Mouse (Mus musculus) forebrain, embryonic 16.5 days (tissue): ENCODE data around the gene Pdgfra. TPM values are rescaled to one million over a fixed set of nuclear protein-coding genes. Genes with fewer than 3 reads are reported as not detected.

Experiments
- ATAC-seq: fragments of 200-750 bp; cut with Nextera tagmentation; 2 replicates; pipeline ENCODE4 v1.8.0; 2017; ENCODE audit warnings: mild to moderate bottlenecking, moderate library complexity
- H3K27ac ChIP-seq: fragments of 300-500 bp; sonication (generic); 2 replicates; pipeline ENCODE4 v1.5.1; 2014; ENCODE audit warnings: low read length, control low read depth
- H3K27me3 ChIP-seq: fragments of 300-500 bp; sonication (generic); replicated peaks from 2 replicates; pipeline ENCODE4 v1.6.1; 2014; ENCODE audit warnings: low read length; ENCODE audit not compliant: control insufficient read depth, insufficient read depth
- H3K36me3 ChIP-seq: fragments of 300-500 bp; sonication (generic); 2 replicates; pipeline ENCODE4 v1.6.1; 2014; ENCODE audit not compliant: control insufficient read depth, insufficient read depth
- H3K4me1 ChIP-seq: fragments of 300-500 bp; sonication (generic); replicated peaks from 2 replicates; pipeline ENCODE4 v1.6.1; 2014; ENCODE audit warnings: low read length; ENCODE audit not compliant: control insufficient read depth, insufficient read depth
- H3K4me2 ChIP-seq: fragments of 300-500 bp; sonication (generic); 2 replicates; pipeline ENCODE4 v1.6.1; 2014; ENCODE audit warnings: mild to moderate bottlenecking, low read length, control low read depth
- H3K4me3 ChIP-seq: fragments of 300-500 bp; sonication (generic); replicated peaks from 2 replicates; pipeline ENCODE4 v1.5.1; 2014; ENCODE audit warnings: mild to moderate bottlenecking, low read length, control low read depth
- H3K9ac ChIP-seq: fragments of 300-500 bp; sonication (generic); replicated peaks from 2 replicates; pipeline ENCODE4 v1.6.1; 2014; ENCODE audit warnings: low read depth, low read length, control low read depth
- H3K9me3 ChIP-seq: fragments of 300-500 bp; sonication (generic); 2 replicates; pipeline ENCODE4 v1.6.1; 2016; ENCODE audit warnings: low read length; ENCODE audit not compliant: control insufficient read depth
- WGBS: fragments of 180-500 bp; shearing (Covaris S2); extraction: QIAGEN DNeasy Blood & Tissue Kit; methylation state at CpG from one replicate; pipeline ENCODE4 v1.1.7; 2014; 5-methylcytosine and 5-hydroxymethylcytosine counted together
- polyA plus RNA-seq: library from polyadenylated mRNA; unstranded; fragments of >200 nt; fragmentation: Nextera tagmentation; extraction: Ambion mirVana; gene quantifications from 2 replicates; pipeline ENCODE4 v1.2.1, GENCODE M21; 2015

Pdgfra gene
- polyA plus RNA-seq, 1 experiment from 2014 or later, result 11.3 TPM

DNA sequence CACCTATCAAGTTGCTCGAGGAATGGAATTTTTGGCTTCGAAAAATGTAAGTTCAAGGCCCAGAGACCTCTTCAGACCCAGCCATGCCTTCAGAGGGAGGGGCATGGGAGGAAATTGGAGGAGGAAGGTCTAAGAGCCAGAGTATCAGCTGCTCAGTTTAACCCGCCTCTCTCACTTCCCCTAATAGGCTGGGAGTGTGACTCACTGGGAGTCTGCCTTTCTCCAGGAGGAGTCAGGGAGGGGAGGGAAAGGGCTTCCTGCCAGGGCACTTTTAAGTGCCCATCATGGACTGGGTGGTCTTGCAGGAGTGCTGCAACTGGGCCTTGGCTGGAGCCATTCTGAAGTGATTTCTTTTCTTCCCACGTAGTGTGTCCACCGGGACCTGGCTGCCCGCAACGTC is 33.5 kb downstream of the Pdgfra start:
- H3K36me3 ChIP-seq, result no peaks in the 10 kb centered on the region
- 81% methylated on average over 7 of the region's 7 CpGs for WGBS
- no peak overlapping the region for H3K4me2 ChIP-seq
- no peaks in the 10 kb centered on the region for H3K27me3 ChIP-seq
- no peak overlapping the region for H3K9ac ChIP-seq
- 0 out of 2 replicates have a peak, but pooled peaks cover 3% of the 10 kb centered on the region for H3K4me1 ChIP-seq
- no peaks in the 10 kb centered on the region for H3K9me3 ChIP-seq
- ATAC-seq, result no peak; the same call in 1 of the 2 replicates
- H3K4me3 ChIP-seq, result no peak overlapping the region
- H3K27ac ChIP-seq, result no peak overlapping the region

- H3K4me1 ChIP-seq, result no peaks in the 10 kb centered on the region
- no peaks in the 10 kb centered on the region for H3K36me3 ChIP-seq
- H3K4me3 ChIP-seq, result no peak overlapping the region
- H3K4me2 ChIP-seq, result no peak overlapping the region
- no peak overlapping the region for H3K27ac ChIP-seq
- WGBS, result 87% methylated on average over 15 of the region's 15 CpGs
- ATAC-seq, result no peak
- H3K27me3 ChIP-seq, result no peaks in the 10 kb centered on the region; the same call in 1 of the 2 replicates
- H3K9ac ChIP-seq, result no peak overlapping the region
- no peaks in the 10 kb centered on the region for H3K9me3 ChIP-seq
Observed at GRCm38 (mm10) chr5:75189319-75189987, 37.4 kb downstream of the Pdgfra start.

GRCm38 (mm10) chr5:75193107-75193506 is 41.0 kb downstream of the Pdgfra start:
- H3K4me1 ChIP-seq, result no peaks in the 10 kb centered on the region
- no peaks in the 10 kb centered on the region; the same call in 1 of the 2 replicates for H3K27me3 ChIP-seq
- no peak overlapping the region for H3K4me2 ChIP-seq
- ATAC-seq, result no peak
- H3K4me3 ChIP-seq, result no peak overlapping the region
- no peaks in the 10 kb centered on the region for H3K36me3 ChIP-seq
- no peaks in the 10 kb centered on the region for H3K9me3 ChIP-seq
- 95% methylated on average over 5 of the region's 5 CpGs for WGBS
- H3K27ac ChIP-seq, result no peak overlapping the region
- H3K9ac ChIP-seq, result no peak overlapping the region

DNA sequence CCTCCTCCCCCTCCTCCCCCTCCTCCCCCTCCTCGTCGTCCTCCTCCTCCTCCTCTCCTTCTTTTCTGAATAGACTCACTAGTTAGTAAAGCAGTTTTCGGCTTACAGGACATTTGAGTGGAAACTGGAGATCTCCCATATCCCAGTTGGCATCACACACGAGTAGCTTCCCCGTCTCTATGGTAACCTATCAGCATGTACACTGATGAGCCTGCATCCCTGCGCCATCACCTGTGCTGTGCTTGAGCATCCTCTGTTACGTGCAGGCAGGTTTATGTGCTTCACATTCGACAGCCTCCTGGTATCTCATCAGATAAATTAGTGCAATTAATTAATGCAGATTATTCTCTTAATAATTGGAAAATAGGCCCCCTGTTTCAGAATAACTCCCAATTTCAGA is 46.3 kb downstream of the Pdgfra start:
- 0 out of 2 replicates have a peak, but pooled peaks have one; percentile 56 for ATAC-seq
- no peak overlapping the region for H3K9ac ChIP-seq

GRCm38 (mm10) chr5:75199698-75200365 is 47.7 kb downstream of the Pdgfra start:
- Histone ChIP-seq H3K9ac (no peak overlapping the region), H3K27me3 (no peaks in the 10 kb centered on the region), H3K4me2 (no peak overlapping the region), H3K36me3 (no peaks in the 10 kb centered on the region), H3K9me3 (no peaks in the 10 kb centered on the region), H3K27ac (peak overlapping the region; percentile 33), H3K4me3 (no peak overlapping the region), H3K4me1 (peaks cover 9% of the 10 kb centered on the region)
- WGBS, result 35% methylated on average over 9 of the region's 9 CpGs
- ATAC-seq, result peak; percentile 61

More for the DNA sequence above, 46.3 kb downstream of the Pdgfra start:
- Histone ChIP-seq H3K4me3 (no peak overlapping the region), H3K27me3 (no peaks in the 10 kb centered on the region), H3K27ac (no peak overlapping the region), H3K9me3 (no peaks in the 10 kb centered on the region), H3K36me3 (no peaks in the 10 kb centered on the region), H3K4me1 (peaks cover 9% of the 10 kb centered on the region), H3K4me2 (no peak overlapping the region)
- WGBS, result 54% methylated on average over 8 of the region's 8 CpGs

DNA sequence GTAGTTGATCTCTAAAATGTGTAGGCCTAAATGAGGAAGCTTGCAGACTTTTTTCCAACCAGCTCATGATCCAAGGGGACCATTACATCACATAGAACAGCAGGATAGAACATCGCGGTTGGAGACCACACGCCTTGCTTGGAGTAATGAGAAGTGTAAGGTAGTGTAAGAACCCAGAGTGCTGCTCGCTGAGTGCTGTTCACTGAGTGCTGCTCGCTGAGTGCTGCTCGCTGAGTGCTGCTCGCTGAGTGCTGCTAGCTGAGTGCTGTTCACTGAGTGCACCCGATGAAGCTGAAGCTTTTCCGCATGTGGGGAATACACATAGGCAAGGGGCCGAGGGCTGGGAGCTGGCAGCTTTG is 48.3 kb downstream of the Pdgfra start:
- H3K4me2 ChIP-seq, result no peak overlapping the region
- H3K36me3 ChIP-seq, result no peaks in the 10 kb centered on the region
- ATAC-seq, result 0 out of 2 replicates have a peak, but pooled peaks have one; percentile 18
- no peak overlapping the region for H3K4me3 ChIP-seq
- H3K9ac ChIP-seq, result no peak overlapping the region
- H3K4me1 ChIP-seq, result peaks cover 9% of the 10 kb centered on the region
- WGBS, result 95% methylated on average over 10 of the region's 10 CpGs
- no peaks in the 10 kb centered on the region for H3K27me3 ChIP-seq
- H3K27ac ChIP-seq, result no peak overlapping the region
- H3K9me3 ChIP-seq, result no peaks in the 10 kb centered on the region

GRCm38 (mm10) chr5:75207905-75208304 is 55.8 kb downstream of the Pdgfra start:
- WGBS, result 86% methylated on average over 3 of the region's 3 CpGs
- Histone ChIP-seq H3K4me2 (no peak overlapping the region), H3K27me3 (no peaks in the 10 kb centered on the region), H3K4me3 (no peak overlapping the region), H3K27ac (no peak overlapping the region), H3K9ac (no peak overlapping the region), H3K36me3 (no peaks in the 10 kb centered on the region), H3K9me3 (no peaks in the 10 kb centered on the region), H3K4me1 (no peaks in the 10 kb centered on the region)
- no peak for ATAC-seq

DNA sequence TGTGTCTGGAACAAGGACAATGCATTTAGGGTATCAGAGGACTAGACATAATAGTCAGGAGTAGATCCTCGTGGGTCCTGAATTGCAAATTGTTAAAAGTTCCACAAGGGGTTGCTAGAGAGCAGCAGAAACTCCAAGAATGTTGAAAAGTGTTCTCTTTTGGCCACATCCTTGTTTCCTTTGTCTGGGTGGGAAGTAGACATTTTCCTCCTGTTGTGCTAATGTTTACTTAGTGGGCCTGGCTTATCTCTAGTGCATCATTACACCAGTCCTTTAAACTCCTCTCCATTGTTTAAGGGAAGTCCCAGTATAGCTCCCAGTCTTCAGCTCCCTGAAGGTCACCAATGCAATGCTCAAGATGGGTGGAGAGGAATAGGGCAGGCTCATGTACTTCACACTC is 57.9 kb downstream of the Pdgfra start:
- Histone ChIP-seq H3K27ac (no peak overlapping the region), H3K9ac (no peak overlapping the region), H3K27me3 (no peaks in the 10 kb centered on the region), H3K4me1 (no peaks in the 10 kb centered on the region), H3K4me3 (no peak overlapping the region), H3K4me2 (no peak overlapping the region), H3K36me3 (no peaks in the 10 kb centered on the region), H3K9me3 (no peaks in the 10 kb centered on the region)
- no peak for ATAC-seq
- WGBS, result 14% methylated on average over 1 of the region's 1 CpGs

DNA sequence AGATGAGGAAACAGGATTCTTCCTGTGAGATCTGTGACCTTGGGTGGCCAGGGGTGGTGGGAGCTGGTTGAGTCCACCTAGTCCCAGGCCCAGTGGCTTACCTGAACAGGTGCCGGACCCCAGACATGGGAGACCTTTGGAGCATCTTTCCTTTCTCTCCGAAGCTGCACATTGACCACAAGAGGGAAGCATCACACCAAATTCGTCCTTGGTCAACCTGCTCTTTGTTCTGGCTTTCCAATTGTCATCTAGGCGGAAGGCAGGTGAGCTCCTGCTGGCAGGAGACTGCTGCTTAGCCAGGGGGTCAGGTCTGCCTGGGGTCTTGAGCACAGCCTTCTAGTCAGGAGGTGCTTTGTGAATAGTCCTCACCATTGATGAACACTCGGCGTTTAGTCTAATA is 62.4 kb downstream of the Pdgfra start:
- Histone ChIP-seq H3K4me2 (no peak overlapping the region), H3K9me3 (no peaks in the 10 kb centered on the region), H3K27ac (no peak overlapping the region), H3K9ac (no peak overlapping the region), H3K4me3 (no peak overlapping the region), H3K36me3 (no peaks in the 10 kb centered on the region), H3K27me3 (no peaks in the 10 kb centered on the region), H3K4me1 (no peaks in the 10 kb centered on the region)
- 57% methylated on average over 6 of the region's 6 CpGs for WGBS
- no peak for ATAC-seq
